Mouse (Mus musculus): ENCODE data around the gene Arhgap15. TPM values are rescaled to one million over a fixed set of nuclear protein-coding genes. Genes with fewer than 3 reads are reported as not detected.

Arhgap15 gene
- polyA plus RNA-seq, 1 experiment, result 2.8 TPM

- no peak for DNase-seq (ENCODE audit: low spot score)
These were observed 281.2 kb downstream of the Arhgap15 start for GRCm38 (mm10) chr2:44029865-44030264.

DNA sequence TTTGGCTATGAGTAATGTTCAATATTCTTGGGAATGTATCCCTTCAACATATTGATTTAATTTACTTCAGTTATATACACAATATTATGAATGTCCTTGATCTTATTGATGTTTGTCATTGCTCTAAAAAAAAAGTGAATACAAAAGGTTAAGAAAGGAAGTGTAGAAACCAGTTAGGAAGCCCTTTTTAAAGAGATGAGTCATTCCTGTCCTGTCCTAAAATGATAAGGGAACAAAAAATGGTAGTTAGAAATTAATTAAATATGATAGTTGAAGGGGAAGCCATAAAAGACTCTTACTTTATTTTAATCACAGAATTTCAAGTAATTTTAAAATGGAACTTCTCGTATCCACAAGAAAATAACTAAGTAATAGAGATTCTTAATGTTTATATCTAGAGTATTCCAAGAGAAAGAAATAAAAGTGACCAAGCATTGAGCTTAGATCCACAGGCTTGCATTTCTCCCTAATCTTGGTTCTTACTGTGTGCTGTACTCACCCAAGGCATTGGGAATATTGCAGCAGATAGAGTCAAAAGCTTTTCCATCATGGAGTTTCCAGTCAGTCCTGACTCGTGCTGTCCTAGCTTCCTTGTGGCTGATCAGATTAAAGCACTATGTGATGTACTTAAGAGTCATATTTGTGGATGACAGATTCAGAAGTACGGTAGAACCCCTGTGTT lies 291.0 kb downstream of the Arhgap15 start:
- DNase-seq (ENCODE audit: low spot score), result no peak

GRCm38 (mm10) chr2:44044088-44044487 lies 295.5 kb downstream of the Arhgap15 start:
- DNase-seq (ENCODE audit: low spot score), result no peak

- DNase-seq (ENCODE audit: low spot score), result no peak
These were observed 296.0 kb downstream of the Arhgap15 start for GRCm38 (mm10) chr2:44044634-44045033.

GRCm38 (mm10) chr2:44045231-44045630 lies 296.6 kb downstream of the Arhgap15 start:
- DNase-seq (ENCODE audit: low spot score), result no peak

DNA sequence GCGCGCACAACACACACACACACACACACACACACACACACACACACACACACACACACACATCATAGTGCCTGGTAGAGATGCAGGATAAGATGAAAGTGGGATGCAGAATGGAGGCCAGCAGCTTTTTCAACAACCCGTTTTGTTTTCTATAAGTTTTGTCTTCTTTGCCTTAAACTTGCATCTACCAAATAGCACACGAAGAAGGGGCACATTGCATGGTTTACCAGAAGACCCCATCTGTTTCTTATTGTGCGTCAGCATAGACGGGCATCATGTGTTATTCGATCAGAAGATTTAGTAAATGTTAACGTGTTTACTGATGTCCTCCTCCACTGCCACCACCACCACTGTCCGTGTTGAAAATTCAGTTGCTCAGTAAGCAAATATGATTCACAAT lies 311.7 kb downstream of the Arhgap15 start:
- no peak for DNase-seq (ENCODE audit: low spot score)

DNA sequence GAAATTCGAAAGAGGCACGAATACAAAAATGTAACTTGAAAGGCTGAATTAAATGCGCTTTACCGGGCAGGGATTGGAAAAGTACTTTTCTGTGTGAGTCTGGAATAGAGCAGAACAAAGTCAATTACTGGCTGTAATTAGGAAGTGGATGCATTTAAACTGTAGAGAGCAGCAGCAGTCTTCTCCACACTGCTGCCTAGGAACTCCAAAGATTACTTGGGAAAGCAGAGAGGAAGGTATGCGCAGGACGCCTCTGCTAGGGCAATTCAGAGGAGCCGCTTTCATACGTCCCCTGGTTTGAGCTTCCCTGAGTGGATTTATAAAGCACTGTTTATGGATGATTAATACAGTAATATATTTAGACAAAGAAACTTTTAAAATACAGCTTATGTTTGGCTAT lies 312.1 kb downstream of the Arhgap15 start:
- DNase-seq (ENCODE audit: low spot score), result no peak

DNA sequence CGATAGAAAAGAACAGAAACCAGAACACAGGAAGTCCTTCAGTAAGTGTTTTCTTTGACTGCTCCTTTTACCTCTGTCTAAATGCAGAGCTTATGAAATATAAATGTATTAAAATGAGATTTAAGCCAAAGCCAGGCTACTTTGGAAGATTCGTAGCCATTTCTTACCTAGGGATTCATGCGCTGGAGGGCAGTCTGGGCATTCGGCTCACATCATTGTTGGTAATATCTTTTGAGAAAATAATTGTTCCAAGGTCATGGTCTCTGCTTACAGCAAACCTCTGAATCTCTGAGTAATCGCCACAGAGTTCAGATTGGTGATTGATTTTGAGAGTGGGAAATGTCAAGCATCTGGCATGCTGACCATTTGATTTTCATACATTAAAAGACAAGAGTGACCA lies 316.4 kb downstream of the Arhgap15 start:
- no peak for DNase-seq (ENCODE audit: low spot score)

GRCm38 (mm10) chr2:44068151-44068840 lies 319.7 kb downstream of the Arhgap15 start:
- DNase-seq (ENCODE audit: low spot score), result no peak

DNA sequence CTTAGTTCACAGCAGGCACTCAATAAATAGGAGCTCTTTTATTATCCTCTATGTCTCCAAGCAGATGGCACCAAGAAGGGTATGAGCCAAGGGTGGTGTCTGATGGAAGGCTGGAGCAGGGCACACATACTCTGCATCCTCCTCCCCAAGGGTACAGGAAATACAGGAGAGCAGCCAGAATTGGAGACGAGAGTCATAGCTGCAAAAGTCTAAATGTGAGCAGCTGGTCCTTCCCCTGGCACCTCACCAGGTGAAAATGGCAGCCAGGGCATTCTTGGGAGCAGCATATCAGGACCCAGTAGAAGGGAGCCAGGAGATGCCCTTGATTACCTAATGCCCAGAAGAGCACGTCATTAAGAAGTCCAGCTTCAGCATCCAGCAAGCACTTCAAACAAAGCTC lies 320.3 kb downstream of the Arhgap15 start:
- DNase-seq (ENCODE audit: low spot score), result no peak

GRCm38 (mm10) chr2:44076570-44076969 lies 327.9 kb downstream of the Arhgap15 start:
- DNase-seq (ENCODE audit: low spot score), result no peak

DNA sequence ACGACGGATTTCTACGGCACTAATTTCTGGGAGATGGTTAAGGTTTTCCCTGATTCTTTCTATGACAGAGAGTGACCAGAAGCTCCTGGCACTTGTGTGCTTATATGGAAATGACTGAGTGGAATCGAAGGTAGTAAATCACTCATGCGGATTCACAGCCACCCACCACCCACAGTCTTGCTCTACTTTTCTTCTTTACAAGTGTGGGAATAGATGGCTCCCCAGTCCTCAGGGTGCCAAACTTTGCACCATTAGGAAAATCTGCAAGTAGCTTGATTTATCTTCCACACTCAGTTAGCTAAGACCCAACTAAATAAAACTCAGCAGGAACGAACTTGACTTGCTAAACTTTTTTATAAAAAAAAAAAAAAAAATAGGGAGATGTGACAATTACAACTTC lies 331.9 kb downstream of the Arhgap15 start:
- no peak for DNase-seq (ENCODE audit: low spot score)

DNA sequence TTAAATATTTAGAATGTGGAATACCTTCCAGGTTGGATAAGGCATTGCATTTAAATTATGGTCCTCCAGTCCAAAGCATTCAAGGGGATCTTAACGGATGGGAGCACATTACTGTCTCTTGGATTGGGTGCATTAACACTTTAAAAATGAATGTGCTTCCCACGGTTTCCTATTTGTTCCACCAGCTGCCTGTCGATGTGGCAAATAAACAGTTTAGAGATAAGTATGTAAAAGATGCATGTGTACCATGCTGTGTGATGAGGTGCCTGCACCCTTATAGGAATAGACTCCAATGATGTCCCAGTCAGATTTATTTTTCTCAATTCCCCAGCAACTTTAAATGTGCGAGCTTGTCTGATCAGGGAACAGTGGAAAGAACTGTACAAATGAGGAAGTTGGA lies 332.6 kb downstream of the Arhgap15 start:
- DNase-seq (ENCODE audit: low spot score), result no peak

DNA sequence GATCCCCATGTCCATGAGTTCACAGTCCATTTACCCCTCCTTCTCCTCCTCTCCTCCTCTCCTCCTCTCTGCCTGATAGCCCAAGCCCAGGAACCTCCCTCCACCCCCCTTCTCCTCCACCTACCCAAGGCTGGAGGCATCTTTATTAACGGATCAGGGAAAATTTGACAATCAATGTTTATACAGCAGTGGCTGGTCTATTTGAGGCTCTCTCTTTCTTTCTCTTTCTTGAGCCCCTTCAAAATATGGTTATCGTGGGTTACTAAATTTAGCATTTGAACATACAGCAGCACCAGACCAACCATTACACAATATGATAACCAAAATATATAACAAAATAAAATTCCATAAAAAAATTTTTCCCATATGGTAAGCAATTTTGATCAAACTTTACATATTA lies 335.8 kb downstream of the Arhgap15 start:
- DNase-seq (ENCODE audit: low spot score), result no peak

DNA sequence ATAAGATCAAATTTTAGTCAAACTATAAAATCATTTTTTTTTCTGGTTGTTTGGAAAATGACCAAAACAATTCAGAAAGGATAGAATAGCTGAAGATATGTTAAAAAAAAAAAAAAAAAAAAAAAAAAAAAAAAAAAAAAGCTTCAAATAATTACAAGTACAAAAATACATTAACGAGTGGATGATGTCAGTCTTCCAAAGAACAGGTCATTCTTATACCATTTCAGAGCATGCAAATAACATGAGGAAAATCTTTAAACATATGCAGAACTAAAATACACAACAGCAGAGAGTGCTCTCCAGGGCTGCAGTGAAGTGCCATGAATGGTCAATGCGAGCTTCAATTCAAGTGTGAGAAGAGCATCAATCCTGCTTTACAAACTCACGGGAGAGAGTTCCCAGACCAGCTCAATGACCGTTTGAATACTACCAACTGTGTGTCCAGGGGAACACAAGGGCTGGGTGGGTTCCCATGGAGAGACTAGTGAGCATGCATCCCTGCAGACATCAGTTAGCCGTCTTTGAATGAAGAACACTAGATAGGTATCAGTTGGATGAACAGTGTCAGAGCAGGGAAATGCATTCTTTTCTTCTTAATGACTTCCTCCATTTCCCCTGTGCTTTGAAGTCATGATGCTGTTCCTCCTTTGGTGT lies 337.9 kb downstream of the Arhgap15 start:
- DNase-seq (ENCODE audit: low spot score), result no peak

DNA sequence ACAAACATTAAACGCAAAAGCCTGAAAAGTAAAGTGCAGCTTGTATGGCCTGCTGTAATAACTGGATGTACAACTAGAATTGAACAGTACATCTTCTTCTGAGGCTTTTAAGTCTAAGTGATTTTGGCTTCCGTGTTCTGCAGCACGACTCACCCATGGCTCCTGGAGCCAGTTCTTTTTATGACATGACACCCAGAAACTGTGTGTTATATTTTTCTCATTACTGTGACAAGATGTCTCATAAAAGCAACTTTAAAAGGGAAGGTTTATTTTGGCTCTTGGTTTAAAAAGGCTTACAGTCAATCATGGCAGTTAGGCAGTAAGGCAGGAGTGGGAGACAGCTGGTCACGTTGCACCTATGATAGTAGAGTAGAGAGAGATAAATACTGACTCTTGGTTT lies 349.9 kb downstream of the Arhgap15 start:
- DNase-seq (ENCODE audit: low spot score), result no peak

GRCm38 (mm10) chr2:44102351-44102750 lies 353.7 kb downstream of the Arhgap15 start:
- no peak for DNase-seq (ENCODE audit: low spot score)

- DNase-seq (ENCODE audit: low spot score), result no peak
These were observed 354.7 kb downstream of the Arhgap15 start for GRCm38 (mm10) chr2:44103321-44103720.

DNA sequence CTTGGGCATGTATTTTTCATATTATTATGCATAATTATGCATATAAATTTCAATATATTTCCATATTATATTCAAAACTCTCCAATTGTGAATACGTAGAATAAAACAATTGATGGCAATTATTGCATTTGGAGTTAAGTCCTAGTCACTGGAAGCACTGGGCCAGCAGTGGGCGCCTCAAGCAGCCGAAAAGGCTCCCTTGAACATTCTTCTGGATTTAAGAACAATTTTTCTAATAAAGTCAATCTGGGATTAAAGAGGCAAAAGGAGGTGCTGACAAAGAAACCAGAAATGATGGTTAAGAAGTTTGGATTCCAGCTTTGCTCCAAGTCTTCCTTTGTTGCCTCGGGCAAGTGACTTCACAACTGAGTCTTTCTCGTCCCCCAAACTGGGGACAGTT lies 355.1 kb downstream of the Arhgap15 start:
- no peak for DNase-seq (ENCODE audit: low spot score)

GRCm38 (mm10) chr2:44104282-44105197 lies 355.9 kb downstream of the Arhgap15 start:
- DNase-seq (ENCODE audit: low spot score), result no peak

DNA sequence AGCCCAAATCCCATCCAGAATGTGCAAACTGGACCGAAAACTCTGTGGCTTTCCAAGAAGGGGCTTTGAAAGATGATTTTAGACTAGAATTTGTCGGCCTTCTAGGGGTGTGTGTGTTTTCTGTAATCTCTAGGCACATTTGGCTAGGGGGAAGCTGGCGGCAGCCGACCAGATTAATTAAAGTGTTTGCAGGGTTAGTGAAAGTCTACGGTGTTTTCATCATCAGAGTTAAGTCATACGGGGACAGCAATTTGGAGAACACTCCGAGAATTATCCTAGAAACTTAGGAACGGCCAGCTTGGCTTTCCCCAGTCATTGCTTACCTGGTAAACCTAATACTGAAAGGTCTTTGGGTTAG lies 356.6 kb downstream of the Arhgap15 start:
- DNase-seq (ENCODE audit: low spot score), result no peak

DNA sequence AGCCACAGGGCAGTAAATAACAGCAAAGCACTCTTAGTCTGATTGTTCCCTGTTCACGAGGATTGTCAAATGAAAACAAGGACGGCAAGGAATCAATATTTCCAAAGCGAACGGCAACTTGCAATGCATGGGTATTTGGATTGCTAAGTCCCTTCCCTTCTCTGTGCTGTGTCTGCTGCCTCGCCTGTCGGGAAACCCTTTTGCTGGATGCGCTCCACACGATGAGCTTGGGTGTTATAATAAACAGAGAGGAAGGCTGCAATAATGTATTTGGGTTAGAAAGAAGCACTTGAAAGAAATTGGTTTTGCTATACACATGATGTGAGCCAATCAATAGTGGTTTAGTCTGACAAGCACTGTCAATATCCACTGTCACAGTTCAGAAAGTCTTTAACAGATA lies 357.7 kb downstream of the Arhgap15 start:
- no peak for DNase-seq (ENCODE audit: low spot score)
